Mouse (Mus musculus): ENCODE measurements around the gene Ech1.

GRCm38 (mm10) chr7:28817957-28818356 is 7.1 kb upstream of the Ech1 start:
- TF ChIP-seq CHD2 (IDR thresholded peaks at IDR 0.05; ENCODE audit: low read depth, low read length), result no peak
- no peak for TF ChIP-seq ZNF384 (IDR thresholded peaks at IDR 0.05; ENCODE audit: low read depth, low read length)
- TF ChIP-seq HCFC1 (IDR thresholded peaks at IDR 0.05; ENCODE audit: borderline replicate concordance, insufficient read depth, low read length), result no peak
- no peak for TF ChIP-seq MAFK (IDR thresholded peaks at IDR 0.05; ENCODE audit: insufficient read depth, low read depth, low read length)
- TF ChIP-seq ZC3H11A (IDR thresholded peaks at IDR 0.05; ENCODE audit: borderline replicate concordance, low read depth, low read length), result no peak

All from ES-E14 (cell line).